Mouse (Mus musculus) thymus, adult 2 months (tissue): ENCODE results near the gene Eif1.

Experiments used
- CTCF ChIP-seq: fragments of 200-500 bp; IDR thresholded peaks from 2 replicates; pipeline ENCODE4 v1.5.1; 2012; ENCODE audit warnings: mild to moderate bottlenecking, control low read depth, low read length, moderate library complexity, borderline replicate concordance; ENCODE audit not compliant: control insufficient read depth, poor library complexity, insufficient read depth; ENCODE audit errors: extremely low read depth
- POLR2A ChIP-seq: fragments of 200-500 bp; IDR thresholded peaks from 2 replicates; pipeline ENCODE4 v1.6.1; 2012; ENCODE audit warnings: mild to moderate bottlenecking, low read length, control low read depth, moderate library complexity; ENCODE audit not compliant: control insufficient read depth, poor library complexity, insufficient read depth; ENCODE audit errors: extremely low read depth

DNA sequence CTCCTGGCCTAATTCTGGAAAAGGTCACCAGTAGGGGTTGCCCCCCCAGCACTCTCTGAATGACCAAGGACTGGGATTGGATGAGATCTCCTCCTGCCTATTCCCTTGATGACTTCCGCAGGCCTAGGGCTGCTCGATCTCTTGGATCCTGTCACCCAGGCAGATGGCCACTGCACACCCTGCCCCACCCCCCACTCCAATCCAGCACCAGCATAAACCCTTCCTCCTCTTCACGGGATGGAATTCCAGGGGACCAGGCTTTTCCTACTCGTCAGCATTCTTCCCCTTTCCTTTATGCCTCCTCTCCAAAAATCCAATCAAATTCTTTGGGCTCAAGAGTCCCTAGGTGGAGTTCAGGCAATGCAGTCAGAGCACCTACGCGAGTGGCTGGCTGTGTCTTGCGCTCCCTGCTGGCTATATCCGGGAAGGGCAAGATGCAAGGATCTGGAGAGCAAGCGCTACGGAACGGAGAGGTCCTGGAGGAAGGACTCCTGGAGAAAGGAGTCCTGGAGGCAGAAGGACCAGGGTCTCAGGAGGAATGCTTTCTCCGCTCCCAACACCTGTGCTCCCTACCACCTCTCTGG, 43.4 kb downstream of the Eif1 start:
- TF ChIP-seq CTCF (peak; percentile 82; the same call in 1 of the 2 replicates), POLR2A (no peak)
